Mouse (Mus musculus): Measurements from ENCODE around the gene Ube3b. TPM values are rescaled to one million over a fixed set of nuclear protein-coding genes. Genes with fewer than 3 reads are reported as not detected.
A peak's percentile ranks its signal among the peaks of the same experiment; 100 is the strongest.

Ube3b gene
- polyA plus RNA-seq, 1 experiment from 2014 or later, result 42.5 TPM

DNA sequence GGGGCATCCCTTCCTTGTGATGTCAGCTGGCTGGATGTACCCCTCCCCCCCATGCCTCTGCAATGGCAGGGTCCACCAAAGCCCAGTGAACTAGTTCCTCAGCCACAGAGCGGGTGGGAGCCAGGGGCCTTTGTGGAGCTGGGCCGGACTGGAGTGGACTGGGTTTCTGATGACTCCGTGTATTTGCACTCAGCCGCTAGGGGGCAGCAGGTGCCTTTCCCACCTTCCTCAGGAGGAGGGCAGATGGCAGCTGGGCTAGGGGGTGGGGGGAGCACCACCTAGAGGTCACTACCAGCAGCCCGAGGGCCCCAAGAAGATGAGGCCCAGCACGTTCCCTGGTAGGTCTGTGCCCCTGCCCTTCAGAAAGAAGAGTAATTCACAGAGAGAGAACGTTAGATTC is 80.8 kb downstream of the Ube3b start:
- 11% methylated on average over 7 of the region's 7 CpGs for WGBS
- ATAC-seq (ENCODE audit: insufficient read depth, low FRiP score), result peak; percentile 19; the same call in 1 of the 2 replicates
- Histone ChIP-seq H3K9ac (ENCODE audit: low read length) (no peak overlapping the region), H3K36me3 (ENCODE audit: control insufficient read depth, insufficient read depth, low read length) (no peaks in the 10 kb centered on the region), H3K9me3 (replicated peaks; ENCODE audit: control insufficient read depth, low read length) (no peaks in the 10 kb centered on the region), H3K4me3 (replicated peaks; ENCODE audit: low read length) (no peak overlapping the region), H3K4me1 (ENCODE audit: control insufficient read depth, insufficient read depth, low read length) (peaks cover 24% of the 10 kb centered on the region), H3K27me3 (ENCODE audit: control insufficient read depth, insufficient read depth, low read length) (no peaks in the 10 kb centered on the region), H3K4me2 (ENCODE audit: low read depth, low read length) (no peak overlapping the region), H3K27ac (ENCODE audit: low read length) (peak overlapping the region; percentile 10)

DNA sequence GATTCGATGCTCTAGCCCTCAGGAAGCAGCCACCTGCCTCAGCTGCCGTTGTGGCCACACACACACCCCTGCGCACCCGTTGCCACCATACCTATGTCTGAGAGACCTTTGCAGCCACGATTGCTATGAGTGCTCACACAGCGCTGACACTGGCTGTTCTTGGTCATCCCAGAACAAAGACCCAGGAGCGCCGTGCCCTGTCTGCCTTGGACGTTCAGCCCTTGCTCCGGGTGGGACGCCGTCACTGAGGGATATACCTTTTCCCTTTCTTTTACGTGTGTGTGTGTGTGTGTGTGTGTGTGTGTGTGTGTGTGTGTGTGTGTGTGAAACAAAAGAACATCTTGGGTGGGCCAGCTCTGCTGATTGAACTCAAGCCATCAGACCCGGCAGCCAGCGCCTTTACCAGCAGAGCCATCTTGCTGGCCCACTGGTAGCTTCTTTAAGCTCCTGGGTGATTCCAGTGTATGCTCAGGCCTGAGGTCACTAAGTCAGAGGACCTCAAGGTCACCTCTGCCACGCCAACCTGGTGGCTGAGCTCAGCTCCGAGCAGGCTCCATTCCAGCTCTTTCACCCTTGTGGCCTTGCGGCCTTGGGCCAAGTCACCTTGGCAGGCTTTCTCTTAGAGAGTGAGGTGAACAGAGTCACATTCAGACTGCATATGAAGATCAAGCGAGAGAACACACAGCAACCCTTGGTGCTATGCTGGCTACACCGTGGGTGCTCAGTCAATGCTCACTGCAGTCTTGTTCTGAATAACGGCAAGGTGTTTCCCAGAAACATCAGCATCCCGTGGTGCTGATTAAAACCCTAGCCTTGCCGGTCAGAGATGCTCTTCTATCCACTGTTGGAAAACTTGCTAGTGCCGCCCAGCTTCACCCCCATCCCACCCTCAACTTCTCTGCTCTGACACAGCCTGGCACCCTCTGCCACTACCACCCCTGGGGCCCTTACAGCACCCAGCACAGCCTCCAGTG is 81.9 kb downstream of the Ube3b start:
- 76% methylated on average over 24 of the region's 24 CpGs for WGBS
- ATAC-seq (ENCODE audit: insufficient read depth, low FRiP score), result no peak
- no peak overlapping the region for H3K27ac ChIP-seq (ENCODE audit: low read length)

DNA sequence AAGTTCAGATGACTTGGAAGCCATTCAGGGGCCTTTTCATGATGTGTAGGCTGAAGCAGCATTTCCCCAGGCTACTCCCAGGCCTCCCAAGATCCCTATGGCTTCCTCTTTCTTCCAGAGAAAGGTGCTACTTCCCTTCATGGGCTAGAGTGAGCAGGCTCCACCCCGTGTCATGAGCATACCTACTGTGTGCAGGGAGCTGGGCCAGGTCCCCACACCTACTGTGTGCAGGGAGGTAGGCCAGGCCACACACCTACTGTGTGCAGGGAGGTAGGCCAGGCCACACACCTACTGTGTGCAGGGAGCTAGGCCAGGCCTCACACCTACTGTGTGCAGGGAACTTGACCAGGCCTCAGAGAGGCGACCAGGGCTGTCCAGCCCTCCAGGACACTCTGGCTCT is 84.2 kb downstream of the Ube3b start:
- no peaks in the 10 kb centered on the region for H3K36me3 ChIP-seq (ENCODE audit: control insufficient read depth, insufficient read depth, low read length)
- H3K4me2 ChIP-seq (ENCODE audit: low read depth, low read length), result no peak overlapping the region
- no peak for ATAC-seq (ENCODE audit: insufficient read depth, low FRiP score)
- no peak overlapping the region for H3K4me3 ChIP-seq (replicated peaks; ENCODE audit: low read length)
- H3K27ac ChIP-seq (ENCODE audit: low read length), result no peak overlapping the region
- H3K4me1 ChIP-seq (ENCODE audit: control insufficient read depth, insufficient read depth, low read length), result peaks cover 40% of the 10 kb centered on the region
- H3K9me3 ChIP-seq (replicated peaks; ENCODE audit: control insufficient read depth, low read length), result no peaks in the 10 kb centered on the region
- no peaks in the 10 kb centered on the region for H3K27me3 ChIP-seq (ENCODE audit: control insufficient read depth, insufficient read depth, low read length)
- no peak overlapping the region for H3K9ac ChIP-seq (ENCODE audit: low read length)
- 65% methylated on average over 2 of the region's 2 CpGs for WGBS

More for the DNA sequence above, 81.9 kb downstream of the Ube3b start:
- Histone ChIP-seq H3K36me3 (ENCODE audit: control insufficient read depth, insufficient read depth, low read length) (no peaks in the 10 kb centered on the region), H3K4me2 (ENCODE audit: low read depth, low read length) (no peak overlapping the region), H3K27me3 (ENCODE audit: control insufficient read depth, insufficient read depth, low read length) (no peaks in the 10 kb centered on the region), H3K4me3 (replicated peaks; ENCODE audit: low read length) (no peak overlapping the region), H3K9me3 (replicated peaks; ENCODE audit: control insufficient read depth, low read length) (no peaks in the 10 kb centered on the region), H3K9ac (ENCODE audit: low read length) (no peak overlapping the region), H3K4me1 (ENCODE audit: control insufficient read depth, insufficient read depth, low read length) (peaks cover 33% of the 10 kb centered on the region)

DNA sequence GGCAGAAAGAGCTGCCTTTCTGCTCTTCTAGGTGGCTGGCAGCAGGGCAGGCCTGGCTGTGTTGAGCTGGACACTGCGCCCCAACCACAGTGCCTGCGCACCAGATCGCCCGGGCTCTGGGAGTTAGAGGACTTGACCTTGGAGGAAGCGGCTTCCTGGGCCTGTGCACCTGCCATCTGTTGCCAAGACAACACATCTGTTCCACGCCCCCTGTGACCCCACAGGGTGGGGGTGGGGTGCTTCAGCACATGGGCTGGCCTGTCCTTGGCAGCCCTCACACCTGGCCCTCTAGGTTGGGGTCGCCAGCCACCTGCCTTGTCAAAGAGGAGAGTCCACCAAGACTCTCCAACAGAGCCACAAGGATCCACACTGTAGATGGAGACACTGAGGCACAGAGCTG is 85.2 kb downstream of the Ube3b start:
- Histone ChIP-seq H3K9ac (ENCODE audit: low read length) (peak overlapping the region; percentile 31; the same call in 1 of the 2 replicates), H3K4me2 (ENCODE audit: low read depth, low read length) (no peak overlapping the region), H3K36me3 (ENCODE audit: control insufficient read depth, insufficient read depth, low read length) (no peaks in the 10 kb centered on the region), H3K4me1 (ENCODE audit: control insufficient read depth, insufficient read depth, low read length) (peaks cover 32% of the 10 kb centered on the region), H3K27ac (ENCODE audit: low read length) (no peak overlapping the region), H3K4me3 (replicated peaks; ENCODE audit: low read length) (no peak overlapping the region), H3K9me3 (replicated peaks; ENCODE audit: control insufficient read depth, low read length) (no peaks in the 10 kb centered on the region), H3K27me3 (ENCODE audit: control insufficient read depth, insufficient read depth, low read length) (no peaks in the 10 kb centered on the region)
- WGBS, result 63% methylated on average over 7 of the region's 7 CpGs
- no peak for ATAC-seq (ENCODE audit: insufficient read depth, low FRiP score)

DNA sequence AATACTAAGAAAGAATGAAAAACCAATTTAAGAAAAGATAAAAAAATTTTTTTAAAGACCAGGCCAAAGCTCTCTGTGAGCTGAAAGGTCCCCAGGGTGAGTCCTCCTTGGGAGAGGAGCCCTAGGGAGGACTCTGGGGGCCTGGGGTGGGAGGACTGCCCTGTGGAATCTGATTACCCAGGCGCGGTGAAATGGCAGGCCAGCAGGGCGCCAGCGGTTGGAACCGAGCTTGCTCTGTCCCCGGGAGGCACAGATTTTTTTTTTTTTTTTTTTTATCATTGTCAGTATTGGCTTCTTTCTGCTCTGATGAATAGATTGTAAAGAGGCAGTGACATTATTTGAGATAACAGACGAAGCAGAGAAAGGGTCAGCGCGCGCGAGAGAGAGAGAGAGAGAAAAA is 86.6 kb downstream of the Ube3b start:
- ATAC-seq (ENCODE audit: insufficient read depth, low FRiP score), result no peak
- 3% methylated on average over 11 of the region's 11 CpGs for WGBS

DNA sequence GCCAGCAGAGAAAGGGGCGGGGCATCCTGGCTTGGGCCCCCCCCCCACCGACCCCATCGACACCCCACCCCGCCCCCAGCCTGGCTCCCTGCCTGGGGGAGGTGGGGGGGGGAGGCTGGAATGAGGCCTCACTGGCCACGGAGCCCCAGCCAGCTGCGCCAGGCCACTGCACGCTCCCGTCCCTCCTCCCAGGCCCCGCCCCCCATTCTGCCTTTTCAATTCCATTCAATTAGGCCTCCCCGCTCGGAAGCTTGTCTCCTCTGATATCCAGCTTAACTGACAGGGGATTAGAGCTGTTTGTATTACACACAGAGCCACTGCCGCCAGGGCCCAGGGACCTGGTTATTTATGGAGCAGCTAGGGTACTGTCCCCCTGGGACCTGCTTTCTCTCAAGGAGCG is 87.0 kb downstream of the Ube3b start:
- Histone ChIP-seq H3K4me1 (ENCODE audit: control insufficient read depth, insufficient read depth, low read length) (peaks cover 32% of the 10 kb centered on the region), H3K27ac (ENCODE audit: low read length) (peak overlapping the region; percentile 86), H3K4me3 (replicated peaks; ENCODE audit: low read length) (peak overlapping the region; percentile 35), H3K4me2 (ENCODE audit: low read depth, low read length) (peak overlapping the region; percentile 52), H3K36me3 (ENCODE audit: control insufficient read depth, insufficient read depth, low read length) (no peaks in the 10 kb centered on the region), H3K9me3 (replicated peaks; ENCODE audit: control insufficient read depth, low read length) (no peaks in the 10 kb centered on the region), H3K27me3 (ENCODE audit: control insufficient read depth, insufficient read depth, low read length) (no peaks in the 10 kb centered on the region), H3K9ac (ENCODE audit: low read length) (peak overlapping the region; percentile 57)
- ATAC-seq (ENCODE audit: insufficient read depth, low FRiP score), result peak; percentile 89
- WGBS, result 7% methylated on average over 9 of the region's 13 CpGs

More for the DNA sequence above, 86.6 kb downstream of the Ube3b start:
- Histone ChIP-seq H3K9ac (ENCODE audit: low read length) (peak overlapping the region; percentile 57), H3K36me3 (ENCODE audit: control insufficient read depth, insufficient read depth, low read length) (no peaks in the 10 kb centered on the region), H3K9me3 (replicated peaks; ENCODE audit: control insufficient read depth, low read length) (no peaks in the 10 kb centered on the region), H3K27me3 (ENCODE audit: control insufficient read depth, insufficient read depth, low read length) (no peaks in the 10 kb centered on the region), H3K4me1 (ENCODE audit: control insufficient read depth, insufficient read depth, low read length) (peaks cover 32% of the 10 kb centered on the region), H3K27ac (ENCODE audit: low read length) (peak overlapping the region; percentile 86), H3K4me2 (ENCODE audit: low read depth, low read length) (peak overlapping the region; percentile 52), H3K4me3 (replicated peaks; ENCODE audit: low read length) (peak overlapping the region; percentile 35)

DNA sequence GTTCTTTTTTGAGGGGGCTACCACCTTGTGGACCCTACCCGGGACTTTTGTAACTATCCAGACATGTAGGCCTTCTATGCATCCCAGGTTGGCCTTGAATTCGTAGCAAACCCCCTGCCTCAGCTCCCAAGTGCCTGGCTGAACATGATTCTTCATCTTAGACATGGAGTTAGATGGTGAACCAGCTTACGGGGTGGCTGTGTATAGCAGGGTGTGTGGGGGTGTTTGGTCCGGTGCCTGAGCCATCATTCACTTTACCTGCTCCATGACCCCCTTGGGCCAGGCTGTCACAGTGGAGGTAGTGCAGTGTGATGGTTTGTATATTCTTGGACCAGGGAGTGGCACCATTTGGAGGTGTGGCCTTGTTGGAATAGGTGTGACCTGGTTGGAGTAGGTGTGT is 87.6 kb downstream of the Ube3b start:
- WGBS, result 47% methylated on average over 4 of the region's 4 CpGs
- Histone ChIP-seq H3K4me2 (ENCODE audit: low read depth, low read length) (peak overlapping the region; percentile 52), H3K9me3 (replicated peaks; ENCODE audit: control insufficient read depth, low read length) (no peaks in the 10 kb centered on the region), H3K36me3 (ENCODE audit: control insufficient read depth, insufficient read depth, low read length) (no peaks in the 10 kb centered on the region), H3K4me1 (ENCODE audit: control insufficient read depth, insufficient read depth, low read length) (peaks cover 32% of the 10 kb centered on the region), H3K4me3 (replicated peaks; ENCODE audit: low read length) (peak overlapping the region; percentile 35; the same call in 1 of the 2 replicates), H3K27me3 (ENCODE audit: control insufficient read depth, insufficient read depth, low read length) (no peaks in the 10 kb centered on the region), H3K27ac (ENCODE audit: low read length) (peak overlapping the region; percentile 86), H3K9ac (ENCODE audit: low read length) (peak overlapping the region; percentile 57)
- no peak for ATAC-seq (ENCODE audit: insufficient read depth, low FRiP score)

DNA sequence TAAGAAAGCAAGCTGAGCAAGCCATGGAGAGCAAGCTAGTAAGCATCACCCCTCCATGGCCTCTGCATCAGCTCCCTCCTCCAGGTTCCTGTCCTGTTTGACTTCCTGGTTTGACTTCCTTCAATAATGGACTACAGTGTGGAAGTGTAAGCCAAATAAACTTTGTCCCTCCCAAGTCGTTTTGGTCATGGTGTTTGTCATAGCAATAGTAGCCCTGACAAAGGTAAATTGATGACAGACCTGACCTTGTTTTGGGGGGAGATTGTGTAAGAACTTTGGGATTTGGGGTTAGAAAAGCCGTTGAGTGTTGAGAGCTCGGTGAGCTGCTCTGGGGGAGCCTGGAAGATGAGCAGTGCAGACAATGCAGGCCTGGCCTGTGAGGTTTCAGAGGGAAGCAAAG is 90.0 kb downstream of the Ube3b start:
- Histone ChIP-seq H3K4me1 (ENCODE audit: control insufficient read depth, insufficient read depth, low read length) (peaks cover 24% of the 10 kb centered on the region), H3K4me2 (ENCODE audit: low read depth, low read length) (no peak overlapping the region), H3K4me3 (replicated peaks; ENCODE audit: low read length) (no peak overlapping the region), H3K27ac (ENCODE audit: low read length) (no peak overlapping the region), H3K9me3 (replicated peaks; ENCODE audit: control insufficient read depth, low read length) (no peaks in the 10 kb centered on the region), H3K27me3 (ENCODE audit: control insufficient read depth, insufficient read depth, low read length) (no peaks in the 10 kb centered on the region), H3K9ac (ENCODE audit: low read length) (no peak overlapping the region), H3K36me3 (ENCODE audit: control insufficient read depth, insufficient read depth, low read length) (no peaks in the 10 kb centered on the region)
- WGBS, result 58% methylated on average over 3 of the region's 3 CpGs
- no peak for ATAC-seq (ENCODE audit: insufficient read depth, low FRiP score)

Measured in stomach, embryonic 16.5 days (tissue).